Mouse (Mus musculus) heart, embryonic 13.5 days (tissue): Measurements from ENCODE around the gene Itga6. TPM values are rescaled to one million over a fixed set of nuclear protein-coding genes. Genes with fewer than 3 reads are reported as not detected.
A peak's percentile ranks its signal among the peaks of the same experiment; 100 is the strongest.

Experiments
- ATAC-seq: fragments of 200-750 bp; cut with Nextera tagmentation; 2 replicates; pipeline ENCODE4 v1.8.0; 2017; ENCODE audit warnings: moderate TSS enrichment; ENCODE audit not compliant: insufficient number of reproducible peaks, low FRiP score, low TSS enrichment; ENCODE audit errors: extremely low read depth
- H3K27ac ChIP-seq: fragments of 300-500 bp; sonication (generic); replicated peaks from 2 replicates; pipeline ENCODE4 v1.5.1; 2015; ENCODE audit warnings: moderate library complexity, mild to moderate bottlenecking, inconsistent platforms
- H3K27me3 ChIP-seq: fragments of 300-500 bp; sonication (generic); replicated peaks from 2 replicates; pipeline ENCODE4 v1.6.1; 2015; ENCODE audit warnings: mild to moderate bottlenecking, inconsistent platforms
- H3K36me3 ChIP-seq: fragments of 300-500 bp; sonication (generic); 2 replicates; pipeline ENCODE4 v1.6.1; 2015; ENCODE audit warnings: mild to moderate bottlenecking, inconsistent platforms
- H3K4me1 ChIP-seq: fragments of 300-500 bp; sonication (generic); 2 replicates; pipeline ENCODE4 v1.6.1; 2015; ENCODE audit warnings: inconsistent platforms
- H3K4me2 ChIP-seq: fragments of 300-500 bp; sonication (generic); 2 replicates; pipeline ENCODE4 v1.6.1; 2015; ENCODE audit warnings: inconsistent platforms, mild to moderate bottlenecking, moderate library complexity
- H3K4me3 ChIP-seq: fragments of 300-500 bp; sonication (generic); 2 replicates; pipeline ENCODE4 v1.5.1; 2015; ENCODE audit warnings: moderate library complexity, mild to moderate bottlenecking, inconsistent platforms
- H3K9ac ChIP-seq: fragments of 300-500 bp; sonication (generic); 2 replicates; pipeline ENCODE4 v1.6.1; 2015; ENCODE audit warnings: inconsistent platforms, mild to moderate bottlenecking, moderate library complexity
- H3K9me3 ChIP-seq: fragments of 300-500 bp; sonication (generic); 2 replicates; pipeline ENCODE4 v1.6.1; 2016; ENCODE audit warnings: inconsistent platforms
- WGBS: fragments of 180-500 bp; shearing (Covaris S2); methylation state at CpG from one replicate; pipeline ENCODE4 v1.1.7; 2015; ENCODE audit warnings: mixed read lengths; 5-methylcytosine and 5-hydroxymethylcytosine counted together
- polyA plus RNA-seq: library from polyadenylated mRNA; unstranded; fragments of >200 nt; fragmentation: Nextera tagmentation; extraction: Ambion mirVana; gene quantifications from 2 replicates; pipeline ENCODE4 v1.2.1, GENCODE M21; 2015

The Itga6 gene
- polyA plus RNA-seq, 1 experiment from 2014 or later = 65.8 TPM

DNA sequence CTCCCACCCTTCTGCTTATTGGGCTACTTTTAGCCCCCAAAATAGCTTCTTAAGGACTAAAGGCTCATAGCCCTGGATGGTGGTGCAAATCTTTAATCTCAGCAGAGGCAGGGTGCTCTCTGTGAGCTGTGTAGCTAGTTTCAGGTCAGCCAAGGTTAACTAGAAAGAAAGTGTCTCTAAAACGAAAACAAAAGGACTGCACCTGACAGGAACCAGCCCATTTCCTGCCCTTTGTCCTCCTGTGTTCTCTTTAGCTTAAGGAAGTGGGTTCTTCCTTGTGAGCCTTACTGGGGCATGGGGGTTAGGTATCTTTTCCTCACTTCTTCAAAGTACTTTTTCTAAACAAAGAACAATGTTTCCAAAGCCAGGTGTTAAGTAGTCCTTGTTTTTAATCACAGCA is 121.1 kb downstream of the Itga6 start:
- 29% methylated on average over 1 of the region's 1 CpGs for WGBS
- ATAC-seq = no peak
- H3K4me2 ChIP-seq = no peak overlapping the region
- peak overlapping the region; percentile 48 for H3K27ac ChIP-seq
- peaks cover 13% of the 10 kb centered on the region for H3K4me1 ChIP-seq
- H3K27me3 ChIP-seq = no peaks in the 10 kb centered on the region
- H3K4me3 ChIP-seq = no peak overlapping the region
- H3K9ac ChIP-seq = no peak overlapping the region
- H3K9me3 ChIP-seq = no peaks in the 10 kb centered on the region
- H3K36me3 ChIP-seq = no peaks in the 10 kb centered on the region

- WGBS = 74% methylated on average over 3 of the region's 3 CpGs
- H3K27ac ChIP-seq = no peak overlapping the region; the same call in none of the 2 replicates
- H3K4me2 ChIP-seq = no peak overlapping the region
- no peaks in the 10 kb centered on the region for H3K36me3 ChIP-seq
- peaks cover 13% of the 10 kb centered on the region for H3K4me1 ChIP-seq
- H3K27me3 ChIP-seq = no peaks in the 10 kb centered on the region
- no peaks in the 10 kb centered on the region for H3K9me3 ChIP-seq
- ATAC-seq = no peak
- H3K4me3 ChIP-seq = no peak overlapping the region
- H3K9ac ChIP-seq = no peak overlapping the region
Measured at GRCm38 (mm10) chr2:71867019-71867418, 121.6 kb downstream of the Itga6 start.

DNA sequence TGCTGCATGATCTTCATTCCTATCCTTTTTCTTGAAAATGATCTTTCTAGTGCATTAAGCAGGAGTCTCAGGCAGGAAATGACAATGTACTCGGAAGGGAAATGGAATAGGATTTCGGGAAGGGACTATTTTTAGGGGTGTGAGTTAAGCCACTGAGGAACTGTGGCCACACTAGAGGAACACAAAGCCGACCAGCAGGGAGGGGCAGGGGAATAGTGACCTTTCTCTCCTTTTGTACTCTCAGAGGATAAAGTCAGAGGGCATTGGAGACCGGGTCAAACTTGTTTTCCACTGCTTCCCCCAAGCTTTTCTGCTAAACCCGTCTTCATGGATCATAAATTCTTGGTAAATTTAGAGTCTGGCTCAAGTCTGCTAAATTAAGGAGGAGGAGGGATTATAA is 122.1 kb downstream of the Itga6 start:
- 20% methylated on average over 5 of the region's 5 CpGs for WGBS
- Histone ChIP-seq H3K36me3 (no peaks in the 10 kb centered on the region), H3K9me3 (no peaks in the 10 kb centered on the region), H3K4me2 (peak overlapping the region; percentile 5; the same call in 1 of the 2 replicates), H3K27me3 (no peaks in the 10 kb centered on the region), H3K4me1 (peaks cover 17% of the 10 kb centered on the region), H3K27ac (peak overlapping the region; percentile 24; the same call in 1 of the 2 replicates), H3K4me3 (no peak overlapping the region), H3K9ac (peak overlapping the region; percentile 28; the same call in 1 of the 2 replicates)
- ATAC-seq = no peak

DNA sequence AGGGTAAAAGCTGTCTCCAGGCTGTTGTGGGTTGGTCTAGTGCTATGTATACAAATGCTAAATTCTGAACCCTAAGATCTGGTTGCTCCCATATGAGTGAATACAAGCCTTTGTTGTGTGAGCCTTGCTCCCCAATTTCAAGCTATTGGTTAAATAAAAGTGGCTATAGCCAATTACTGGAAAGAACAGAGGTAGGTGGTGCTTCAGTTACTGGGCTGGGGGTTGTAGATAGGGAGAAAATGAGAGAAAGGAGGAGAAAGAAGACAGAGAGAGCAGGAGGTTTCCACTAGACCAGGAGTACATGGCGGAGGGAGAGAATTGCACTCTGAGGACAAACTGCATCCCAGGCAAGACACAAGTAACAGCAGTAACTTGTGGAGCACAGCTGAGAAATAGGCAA is 122.8 kb downstream of the Itga6 start:
- H3K36me3 ChIP-seq = no peaks in the 10 kb centered on the region
- peaks cover 18% of the 10 kb centered on the region for H3K4me1 ChIP-seq
- WGBS = 80% methylated on average over 1 of the region's 1 CpGs
- no peaks in the 10 kb centered on the region for H3K9me3 ChIP-seq
- no peak overlapping the region for H3K4me2 ChIP-seq
- H3K27ac ChIP-seq = no peak overlapping the region
- no peak overlapping the region for H3K9ac ChIP-seq
- no peaks in the 10 kb centered on the region for H3K27me3 ChIP-seq
- ATAC-seq = no peak
- no peak overlapping the region for H3K4me3 ChIP-seq

- Histone ChIP-seq H3K9me3 (no peaks in the 10 kb centered on the region), H3K4me1 (peaks cover 36% of the 10 kb centered on the region), H3K36me3 (peaks cover 7% of the 10 kb centered on the region), H3K27me3 (no peaks in the 10 kb centered on the region), H3K9ac (peak overlapping the region; percentile 80), H3K27ac (peak overlapping the region; percentile 96), H3K4me3 (peak overlapping the region; percentile 88), H3K4me2 (peak overlapping the region; percentile 95)
- no peak for ATAC-seq
- WGBS = 76% methylated on average over 10 of the region's 10 CpGs
Measured at GRCm38 (mm10) chr2:71872141-71872540, 126.7 kb downstream of the Itga6 start.

GRCm38 (mm10) chr2:71872801-71873443 is 127.5 kb downstream of the Itga6 start, which contains the start of gene Pdk1:
Pdk1 (plus strand) TSS chr2:71873224.
- under 1% methylated on average over 55 of the region's 55 CpGs for WGBS
- Histone ChIP-seq H3K4me3 (peak within 1 kb of the TSS; percentile 88), H3K4me2 (peak within 1 kb of the TSS; percentile 95), H3K4me1 (peaks cover 32% of the 10 kb centered on the region), H3K36me3 (peaks cover 13% of the 10 kb centered on the region), H3K27ac (peak within 1 kb of the TSS; percentile 96), H3K9me3 (no peaks in the 10 kb centered on the region), H3K9ac (peak within 1 kb of the TSS; percentile 96), H3K27me3 (no peaks in the 10 kb centered on the region)
- ATAC-seq = peak; percentile 98

DNA sequence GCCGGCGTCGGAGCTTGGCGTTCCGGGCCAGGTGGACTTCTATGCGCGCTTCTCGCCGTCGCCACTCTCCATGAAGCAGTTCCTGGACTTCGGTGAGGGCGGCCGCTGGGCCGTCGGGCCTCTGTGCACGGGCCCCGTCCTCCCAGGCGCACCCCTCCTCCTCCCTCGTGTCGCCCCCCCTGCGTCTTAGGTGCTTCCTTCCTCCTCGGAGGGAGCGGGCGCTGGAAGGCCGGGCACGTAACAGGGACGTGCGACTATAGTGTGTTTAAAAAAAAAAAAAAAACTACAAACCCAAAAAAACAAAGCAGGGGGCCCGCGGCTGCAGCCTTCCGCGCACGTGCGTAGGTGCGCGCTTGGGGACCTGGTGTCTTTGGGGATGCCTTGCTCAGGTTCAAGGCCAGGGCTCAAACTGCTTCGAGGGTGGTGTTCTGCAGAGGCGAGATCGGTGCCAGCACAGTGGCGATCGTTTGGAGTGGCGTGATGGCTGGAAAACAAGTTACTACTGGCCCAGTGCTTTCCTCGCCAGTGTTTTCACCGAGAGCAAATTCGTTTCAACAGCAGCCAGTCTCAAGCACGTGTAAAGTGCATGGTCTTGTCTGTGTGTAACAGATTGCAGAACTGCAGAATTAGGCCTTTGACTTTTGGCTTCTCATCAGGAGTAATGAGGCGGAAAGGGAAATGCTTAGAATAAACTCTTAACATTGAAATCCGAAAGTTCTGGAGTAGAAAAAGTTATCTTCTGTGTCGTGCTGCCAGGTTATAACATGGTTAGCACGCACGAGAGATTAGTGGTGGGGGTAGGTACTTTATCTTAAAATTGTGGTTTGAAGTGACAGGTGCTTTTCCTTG is 128.3 kb downstream of the Itga6 start:
- Histone ChIP-seq H3K9ac (peak overlapping the region; percentile 96), H3K4me3 (peak overlapping the region; percentile 88), H3K27ac (peak overlapping the region; percentile 96), H3K9me3 (no peaks in the 10 kb centered on the region), H3K4me1 (peaks cover 36% of the 10 kb centered on the region), H3K27me3 (no peaks in the 10 kb centered on the region), H3K36me3 (peaks cover 17% of the 10 kb centered on the region), H3K4me2 (peak overlapping the region; percentile 95)
- ATAC-seq = peak; percentile 54; the same call in 1 of the 2 replicates
- WGBS = 2% methylated on average over 46 of the region's 51 CpGs

DNA sequence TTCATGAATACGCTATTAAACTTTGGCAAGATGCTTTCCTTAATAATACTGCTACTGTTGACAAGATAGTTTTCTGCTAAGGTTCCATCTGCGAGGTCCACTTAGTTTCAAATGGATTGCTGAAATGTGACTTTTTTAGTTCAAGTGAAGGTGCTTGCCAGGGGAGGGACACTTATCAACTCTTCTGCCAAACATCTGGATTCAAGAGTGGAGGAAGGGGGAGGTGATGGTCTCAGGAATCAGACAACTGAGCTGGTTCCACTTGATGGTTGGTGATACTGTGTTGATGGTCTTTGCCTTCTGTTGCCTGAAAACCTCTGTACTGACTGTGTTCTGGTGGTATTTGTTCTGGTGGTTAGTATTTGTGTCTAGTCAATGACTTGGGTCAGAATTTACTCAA is 129.0 kb downstream of the Itga6 start:
- Histone ChIP-seq H3K4me3 (peak overlapping the region; percentile 88), H3K4me2 (peak overlapping the region; percentile 95), H3K9me3 (no peaks in the 10 kb centered on the region), H3K27me3 (no peaks in the 10 kb centered on the region), H3K9ac (peak overlapping the region; percentile 96), H3K36me3 (peaks cover 18% of the 10 kb centered on the region), H3K4me1 (peaks cover 36% of the 10 kb centered on the region), H3K27ac (no peak overlapping the region)
- WGBS = 52% methylated on average over 2 of the region's 2 CpGs
- ATAC-seq = no peak

DNA sequence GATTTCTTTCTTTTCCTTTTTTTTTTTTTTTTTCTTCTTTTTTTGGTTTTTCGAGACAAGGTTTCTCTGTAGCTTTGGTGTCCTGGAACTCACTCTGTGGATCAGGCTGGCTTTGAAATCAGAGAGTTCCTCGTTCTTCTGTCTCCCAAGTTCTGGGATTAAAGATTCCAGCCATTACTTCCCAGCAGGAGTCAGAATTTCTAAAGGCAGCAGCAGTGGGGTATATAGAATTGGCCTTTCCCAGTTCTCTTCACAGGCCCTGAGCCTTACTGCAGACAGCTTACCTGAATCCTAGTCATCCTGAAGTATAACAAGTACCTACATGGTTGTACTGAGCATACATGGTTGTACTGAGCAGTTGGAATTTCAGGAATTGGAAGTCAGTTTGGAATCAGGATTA is 129.4 kb downstream of the Itga6 start:
- Histone ChIP-seq H3K9me3 (no peaks in the 10 kb centered on the region), H3K36me3 (peaks cover 21% of the 10 kb centered on the region), H3K27ac (no peak overlapping the region), H3K27me3 (no peaks in the 10 kb centered on the region), H3K4me1 (peaks cover 36% of the 10 kb centered on the region), H3K9ac (peak overlapping the region; percentile 96), H3K4me2 (peak overlapping the region; percentile 95), H3K4me3 (peak overlapping the region; percentile 88)
- 49% methylated on average over 2 of the region's 2 CpGs for WGBS
- ATAC-seq = no peak

- no peak overlapping the region for H3K27ac ChIP-seq
- no peak for ATAC-seq
- no peak overlapping the region for H3K4me2 ChIP-seq
Measured at GRCm38 (mm10) chr2:71877865-71878264, 132.4 kb downstream of the Itga6 start.

GRCm38 (mm10) chr2:71878441-71878840 is 133.0 kb downstream of the Itga6 start:
- no peaks in the 10 kb centered on the region for H3K27me3 ChIP-seq

More at GRCm38 (mm10) chr2:71877865-71878264, 132.4 kb downstream of the Itga6 start:
- H3K4me1 ChIP-seq = peaks cover 31% of the 10 kb centered on the region
- 0 out of 2 replicates have a peak overlapping the region, but pooled peaks have one; percentile 24 for H3K9ac ChIP-seq
- no peaks in the 10 kb centered on the region for H3K27me3 ChIP-seq
- no peak overlapping the region for H3K4me3 ChIP-seq
- no peaks in the 10 kb centered on the region for H3K9me3 ChIP-seq
- WGBS = 81% methylated on average over 4 of the region's 4 CpGs
- peaks cover 49% of the 10 kb centered on the region for H3K36me3 ChIP-seq

More at GRCm38 (mm10) chr2:71878441-71878840, 133.0 kb downstream of the Itga6 start:
- Histone ChIP-seq H3K9me3 (no peaks in the 10 kb centered on the region), H3K27ac (no peak overlapping the region), H3K36me3 (peaks cover 55% of the 10 kb centered on the region), H3K9ac (no peak overlapping the region), H3K4me3 (no peak overlapping the region), H3K4me1 (peaks cover 31% of the 10 kb centered on the region), H3K4me2 (no peak overlapping the region)
- no peak for ATAC-seq
- WGBS = 52% methylated on average over 2 of the region's 2 CpGs
